In the genomic region with DNA sequence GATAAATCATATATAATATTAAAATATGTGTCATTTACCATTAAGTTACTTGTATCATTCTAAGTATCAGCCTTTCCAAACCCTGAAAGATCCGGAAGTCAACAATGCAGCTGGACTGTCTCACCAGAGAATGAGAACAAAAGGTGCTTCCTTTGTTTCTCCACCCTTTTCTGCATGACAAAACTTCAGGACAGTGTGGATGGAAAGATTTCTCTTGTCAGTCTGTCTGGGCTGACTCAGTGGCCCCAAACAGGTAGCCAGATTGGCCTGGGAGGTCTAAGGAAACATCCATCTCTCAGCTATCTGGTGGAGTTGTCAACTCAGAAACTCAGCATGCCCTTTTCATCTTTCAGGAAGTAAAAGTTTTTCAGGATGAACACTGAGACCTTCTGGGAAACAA, we compare ENCODE assay signal across 18 mouse cellular contexts.
"Had no signal": no experiment of that assay in that cellular context is flagged by ENCODE, and none has a peak within 500 bp of the region (broad histone marks: within the 10 kb centered on the region; RNA-seq: fewer than 3 reads in every experiment).

No protein-coding gene starts in this region.

- ATAC-seq: hindbrain, embryonic 16.5 days; inflammation-experienced regulatory T-cells, adult 6 months; intestine, embryonic 15.5 days; intestine, postnatal 0 days; liver, postnatal 0 days had no signal

- DNase-seq: gastrocnemius, adult 2 months; gastrocnemius, postnatal 10 days; gastrocnemius, postnatal 25 days; heart, adult 18-20 months; heart, postnatal 10 days; heart, postnatal 4 days; kidney, adult 18-20 months; kidney, adult 8-10 months; kidney, postnatal 10 days; kidney, postnatal 25 days; kidney, postnatal 4 days; liver; liver, embryonic 13.5 days; liver, postnatal 0 days had no signal
